ENCODE assay signal across 8 mouse cellular contexts in genomic region chr4:155654183-155654455, GRCm38 (mm10). TPM values are rescaled to one million over a fixed set of nuclear protein-coding genes. Genes with fewer than 3 reads are reported as not detected.
A peak's percentile ranks its signal among the peaks of the same experiment; 100 is the strongest.
DNase-seq lines count a peak whose midpoint lies in the region; ATAC-seq and TF ChIP-seq lines count a peak whose summit lies in the region.

No protein-coding gene starts in this region.

- TF ChIP-seq POLR2A in small intestine, adult 2 months (IDR thresholded peaks at IDR 0.05; ENCODE audit: low read depth, low read length), result no peak

- ATAC-seq in lung, embryonic 16.5 days (ENCODE audit: low read depth), result no peak
- no peak for ATAC-seq in forebrain, embryonic 12.5 days (ENCODE audit: low FRiP score)
- 0 out of 2 replicates have a peak, but pooled peaks have one; percentile 11 for ATAC-seq in limb, embryonic 13.5 days (ENCODE audit: low FRiP score, low read depth)

- H3K27me3 ChIP-seq in lung, embryonic 16.5 days (ENCODE audit: control insufficient read depth, insufficient read depth, low read depth, low read length), result peaks cover 11% of the 10 kb centered on the region
- peaks cover 67% of the 10 kb centered on the region for H3K27me3 ChIP-seq in forebrain, embryonic 12.5 days
- peaks cover 63% of the 10 kb centered on the region for H3K27me3 ChIP-seq in limb, embryonic 13.5 days
- H3K27me3 ChIP-seq in small intestine, adult 2 months (ENCODE audit: control insufficient read depth, insufficient read depth, low read length), result no peaks in the 10 kb centered on the region

- peaks cover 41% of the 10 kb centered on the region for H3K4me1 ChIP-seq in lung, embryonic 16.5 days (replicated peaks; ENCODE audit: control insufficient read depth, insufficient read depth, low read length)
- peaks cover 31% of the 10 kb centered on the region for H3K4me1 ChIP-seq in forebrain, embryonic 12.5 days
- H3K4me1 ChIP-seq in limb, embryonic 13.5 days, result peaks cover 40% of the 10 kb centered on the region
- peaks cover 28% of the 10 kb centered on the region for H3K4me1 ChIP-seq in small intestine, adult 2 months (ENCODE audit: control insufficient read depth, insufficient read depth, insufficient read length, low read length)

- H3K9ac ChIP-seq in lung, embryonic 16.5 days (ENCODE audit: low read length), result peak overlapping the region; percentile 68; the same call in 1 of the 2 replicates
- H3K9ac ChIP-seq in forebrain, embryonic 12.5 days, result no peak overlapping the region
- peak overlapping the region; percentile 75; the same call in 1 of the 2 replicates for H3K9ac ChIP-seq in limb, embryonic 13.5 days

- H3K27ac ChIP-seq in lung, embryonic 16.5 days (ENCODE audit: low read length), result no peak overlapping the region
- no peak overlapping the region for H3K27ac ChIP-seq in forebrain, embryonic 12.5 days
- H3K27ac ChIP-seq in limb, embryonic 13.5 days, result no peak overlapping the region
- H3K27ac ChIP-seq in small intestine, adult 2 months (ENCODE audit: insufficient read depth, low read depth, low read length), result peak overlapping the region; percentile 26

- DNase-seq in lung, postnatal 25 days (ENCODE audit: low spot score), result no peak
- no peak for DNase-seq in left cerebral cortex, adult 18-20 months (ENCODE audit: low spot score in 2 of 2)
- no peak for DNase-seq in left cerebral cortex, postnatal 25 days (ENCODE audit: low spot score in 2 of 2)
- DNase-seq in cerebellum, adult 18-20 months, result no peak

- intact Hi-C loops in left cerebral cortex, postnatal 25 days (cut with DNase I), result no loop called here

- WGBS in lung, embryonic 16.5 days, result under 1% methylated on average over 6 of the region's 6 CpGs
- WGBS in forebrain, embryonic 12.5 days, result 2% methylated on average over 6 of the region's 6 CpGs
- under 1% methylated on average over 6 of the region's 6 CpGs for WGBS in limb, embryonic 13.5 days
- 1% methylated on average over 6 of the region's 6 CpGs for WGBS in small intestine, adult 2 months

- peak overlapping the region; percentile 54 for H3K4me3 ChIP-seq in lung, embryonic 16.5 days (ENCODE audit: low read length)
- H3K4me3 ChIP-seq in forebrain, embryonic 12.5 days (replicated peaks), result peak overlapping the region; percentile 29
- peak overlapping the region; percentile 55 for H3K4me3 ChIP-seq in limb, embryonic 13.5 days
- H3K4me3 ChIP-seq in small intestine, adult 2 months (ENCODE audit: low read depth, low read length), result peak overlapping the region; percentile 67

- H3K36me3 ChIP-seq in lung, embryonic 16.5 days (ENCODE audit: control insufficient read depth, insufficient read depth, low read length), result peaks cover 22% of the 10 kb centered on the region
- H3K36me3 ChIP-seq in forebrain, embryonic 12.5 days (replicated peaks), result peaks cover 33% of the 10 kb centered on the region
- peaks cover 67% of the 10 kb centered on the region for H3K36me3 ChIP-seq in limb, embryonic 13.5 days
- H3K36me3 ChIP-seq in small intestine, adult 2 months (ENCODE audit: control insufficient read depth, insufficient read depth, low read length), result peaks cover 35% of the 10 kb centered on the region

- peak overlapping the region; percentile 76 for H3K4me2 ChIP-seq in lung, embryonic 16.5 days (ENCODE audit: low read depth, low read length)
- peak overlapping the region; percentile 60 for H3K4me2 ChIP-seq in forebrain, embryonic 12.5 days
- peak overlapping the region; percentile 93 for H3K4me2 ChIP-seq in limb, embryonic 13.5 days (replicated peaks)

- no peak for TF ChIP-seq CTCF in small intestine, adult 2 months (IDR thresholded peaks at IDR 0.05; ENCODE audit: extremely low read depth, insufficient read length, insufficient replicate concordance, low read depth, low read length)

- H3K9me3 ChIP-seq in lung, embryonic 16.5 days (ENCODE audit: control insufficient read depth, low read length), result no peaks in the 10 kb centered on the region
- H3K9me3 ChIP-seq in forebrain, embryonic 12.5 days, result no peaks in the 10 kb centered on the region
- H3K9me3 ChIP-seq in limb, embryonic 13.5 days, result no peaks in the 10 kb centered on the region

RNA-seq across cellular contexts. Expression of gene Mmp23, which starts 0.9 kb away (rescaled TPM):
- polyA plus RNA-seq in lung, embryonic 16.5 days (2015; fragmentation: Nextera tagmentation; extraction: Ambion mirVana), result 43.3 and 47.2 TPM in 2 replicates
- 2.2 and 2.4 TPM in 2 replicates for polyA plus RNA-seq in forebrain, embryonic 12.5 days (2016; fragmentation: Nextera tagmentation; extraction: Ambion mirVana)
- polyA plus RNA-seq in limb, embryonic 13.5 days (2015; fragmentation: Nextera tagmentation; extraction: Ambion mirVana), result 17.1 and 19.1 TPM in 2 replicates
- polyA plus RNA-seq in small intestine, adult 2 months (2012; rRNA removed), result 32.6 and 55.1 TPM in 2 replicates
- total RNA-seq in left cerebral cortex, adult 18-20 months (2021), result 1 to 10 TPM; 2.4 to 4.6 TPM
- total RNA-seq in left cerebral cortex, postnatal 25 days (2021), result 1 to 10 TPM; 2.5 to 2.9 TPM

RNA-seq across cellular contexts. Expression of gene Gm10563, which starts 8.9 kb away (rescaled TPM):
- not detected in 2 replicates for polyA plus RNA-seq in lung, embryonic 16.5 days (2015; fragmentation: Nextera tagmentation; extraction: Ambion mirVana)
- polyA plus RNA-seq in forebrain, embryonic 12.5 days (2016; fragmentation: Nextera tagmentation; extraction: Ambion mirVana), result not detected in 2 replicates
- not detected in 2 replicates for polyA plus RNA-seq in limb, embryonic 13.5 days (2015; fragmentation: Nextera tagmentation; extraction: Ambion mirVana)
- polyA plus RNA-seq in small intestine, adult 2 months (2012; rRNA removed), result not detected in 2 replicates
- total RNA-seq in left cerebral cortex, adult 18-20 months (2021), result not detected
- not detected for total RNA-seq in left cerebral cortex, postnatal 25 days (2021)

RNA-seq across cellular contexts. Expression of gene Mib2, which starts 14.9 kb away (rescaled TPM):
- polyA plus RNA-seq in lung, embryonic 16.5 days (2015; fragmentation: Nextera tagmentation; extraction: Ambion mirVana), result 27.8 and 31.9 TPM in 2 replicates
- polyA plus RNA-seq in forebrain, embryonic 12.5 days (2016; fragmentation: Nextera tagmentation; extraction: Ambion mirVana), result 30.7 and 35.8 TPM in 2 replicates
- 30.5 and 34.3 TPM in 2 replicates for polyA plus RNA-seq in limb, embryonic 13.5 days (2015; fragmentation: Nextera tagmentation; extraction: Ambion mirVana)
- polyA plus RNA-seq in small intestine, adult 2 months (2012; rRNA removed), result 46.3 and 85.4 TPM in 2 replicates
- total RNA-seq in left cerebral cortex, adult 18-20 months (2021), result 100 to 1,000 TPM; 128 to 129 TPM
- 100 to 1,000 TPM; 112 to 113 TPM for total RNA-seq in left cerebral cortex, postnatal 25 days (2021)

RNA-seq across cellular contexts. Expression of gene Cdk11b, which starts 29.5 kb away (rescaled TPM):
- 51.8 and 54.6 TPM in 2 replicates for polyA plus RNA-seq in lung, embryonic 16.5 days (2015; fragmentation: Nextera tagmentation; extraction: Ambion mirVana)
- 91.6 and 97.7 TPM in 2 replicates for polyA plus RNA-seq in forebrain, embryonic 12.5 days (2016; fragmentation: Nextera tagmentation; extraction: Ambion mirVana)
- 70.3 and 71.2 TPM in 2 replicates for polyA plus RNA-seq in limb, embryonic 13.5 days (2015; fragmentation: Nextera tagmentation; extraction: Ambion mirVana)
- 24.6 and 51.4 TPM in 2 replicates for polyA plus RNA-seq in small intestine, adult 2 months (2012; rRNA removed)
- total RNA-seq in left cerebral cortex, adult 18-20 months (2021), result 10 to 100 TPM; 47.1 to 49.4 TPM
- 10 to 100 TPM; 45.9 to 53.1 TPM for total RNA-seq in left cerebral cortex, postnatal 25 days (2021)

RNA-seq across cellular contexts. Expression of gene Fndc10, which starts 40.0 kb away (rescaled TPM):
- polyA plus RNA-seq in lung, embryonic 16.5 days (2015; fragmentation: Nextera tagmentation; extraction: Ambion mirVana), result 1.3 and 1.4 TPM in 2 replicates
- polyA plus RNA-seq in forebrain, embryonic 12.5 days (2016; fragmentation: Nextera tagmentation; extraction: Ambion mirVana), result 2.4 and 5.9 TPM in 2 replicates
- 8.4 and 10.2 TPM in 2 replicates for polyA plus RNA-seq in limb, embryonic 13.5 days (2015; fragmentation: Nextera tagmentation; extraction: Ambion mirVana)
- polyA plus RNA-seq in small intestine, adult 2 months (2012; rRNA removed), result 12.5 and 24.0 TPM in 2 replicates
- 10 to 100 TPM; 27.8 to 32.8 TPM for total RNA-seq in left cerebral cortex, adult 18-20 months (2021)
- 10 to 100 TPM; 26.5 to 29.2 TPM for total RNA-seq in left cerebral cortex, postnatal 25 days (2021)
